ENCODE assay signal across 10 mouse cellular contexts in genomic region chr17:25222951-25223601, GRCm38 (mm10). TPM values are rescaled to one million over a fixed set of nuclear protein-coding genes. Genes with fewer than 3 reads are reported as not detected.
DNase-seq lines count a peak whose midpoint lies in the region; ATAC-seq and TF ChIP-seq lines count a peak whose summit lies in the region.
"Had no signal": no experiment of that assay in that cellular context is flagged by ENCODE, and none has a peak within 500 bp of the region (broad histone marks: within the 10 kb centered on the region; RNA-seq: fewer than 3 reads in every experiment).

No protein-coding gene starts in this region.

- H3K36me3 ChIP-seq in intestine, postnatal 0 days (ENCODE audit: control insufficient read depth, insufficient read depth) = peaks cover 27% of the 10 kb centered on the region; the same call in 1 of the 2 replicates
- peaks cover 34% of the 10 kb centered on the region for H3K36me3 ChIP-seq in neural tube, embryonic 15.5 days

- intact Hi-C loops in gastrocnemius, adult 2 months (cut with DNase I) = no loop called here
- intact Hi-C loops in gastrocnemius, postnatal 14 days (cut with DNase I; ENCODE audit: low total_unique reads) = no loop called here

- no peaks in the 10 kb centered on the region for H3K27me3 ChIP-seq in intestine, postnatal 0 days (replicated peaks; ENCODE audit: control insufficient read depth, insufficient read depth, low read length)
- no peaks in the 10 kb centered on the region for H3K27me3 ChIP-seq in neural tube, embryonic 15.5 days (replicated peaks)
- H3K27me3 ChIP-seq: Patski had no signal

- H3K9ac ChIP-seq in intestine, postnatal 0 days (ENCODE audit: low read depth, low read length) = no peak overlapping the region
- H3K9ac ChIP-seq in neural tube, embryonic 15.5 days (replicated peaks) = peak overlapping the region; percentile 26

- TF ChIP-seq CTCF in gastrocnemius, adult 2 months (IDR thresholded peaks at IDR 0.05) = no peak
- no peak for TF ChIP-seq CTCF in cortical plate, adult 2 months (IDR thresholded peaks at IDR 0.05; ENCODE audit: extremely low read depth, insufficient read depth, low read length)
- no peak for TF ChIP-seq CTCF in intestine, postnatal 0 days (IDR thresholded peaks at IDR 0.05; ENCODE audit: low read depth)

- peak overlapping the region; percentile 39 for H3K27ac ChIP-seq in gastrocnemius, adult 2 months
- peak overlapping the region; percentile 75 for H3K27ac ChIP-seq in cortical plate, adult 2 months (ENCODE audit: insufficient read depth, low read length)
- peak overlapping the region; percentile 57; the same call in 1 of the 2 replicates for H3K27ac ChIP-seq in intestine, postnatal 0 days (ENCODE audit: low read depth, low read length)
- H3K27ac ChIP-seq in neural tube, embryonic 15.5 days (replicated peaks) = 0 out of 2 replicates have a peak overlapping the region, but pooled peaks have one; percentile 18

- 43% methylated on average over 6 of the region's 6 CpGs for whole genome bisulfite sequencing in intestine, postnatal 0 days
- 55% methylated on average over 6 of the region's 6 CpGs for WGBS in neural tube, embryonic 15.5 days

- DNase-seq in gastrocnemius, adult 2 months = no peak
- no peak for DNase-seq in gastrocnemius, postnatal 14 days
- peak; percentile 10 for DNase-seq in 3T3-L1 (ENCODE audit: low read depth, low spot score)
- DNase-seq in gastrocnemius, adult 8-10 months (ENCODE audit: low spot score in 2 of 2) = no peak
- DNase-seq in urinary bladder, postnatal 14 days (ENCODE audit: low spot score) = no peak

- H3K4me1 ChIP-seq in cortical plate, adult 2 months (ENCODE audit: control insufficient read depth, insufficient read depth, low read length) = peaks cover 4% of the 10 kb centered on the region; the same call in 1 of the 2 replicates
- no peaks in the 10 kb centered on the region for H3K4me1 ChIP-seq in intestine, postnatal 0 days (replicated peaks; ENCODE audit: control insufficient read depth, insufficient read depth, low read length)
- peaks cover 28% of the 10 kb centered on the region for H3K4me1 ChIP-seq in neural tube, embryonic 15.5 days

- peak overlapping the region; percentile 72 for H3K4me2 ChIP-seq in intestine, postnatal 0 days (replicated peaks; ENCODE audit: low read depth)
- H3K4me2 ChIP-seq in neural tube, embryonic 15.5 days = peak overlapping the region; percentile 72

- ATAC-seq in intestine, postnatal 0 days = no peak; the same call in 1 of the 2 replicates
- peak; percentile 1; the same call in 1 of the 2 replicates for ATAC-seq in neural tube, embryonic 15.5 days (ENCODE audit: low FRiP score)

- H3K4me3 ChIP-seq in gastrocnemius, adult 2 months = peak overlapping the region; percentile 61
- H3K4me3 ChIP-seq in cortical plate, adult 2 months (ENCODE audit: insufficient read depth, low read length) = peak overlapping the region; percentile 70
- peak overlapping the region; percentile 27 for H3K4me3 ChIP-seq in intestine, postnatal 0 days (ENCODE audit: low read depth, low read length)
- H3K4me3 ChIP-seq in neural tube, embryonic 15.5 days (replicated peaks) = peak overlapping the region; percentile 41
- H3K4me3 ChIP-seq: myocyte had no signal

- H3K9me3 ChIP-seq in intestine, postnatal 0 days (ENCODE audit: control insufficient read depth) = no peaks in the 10 kb centered on the region
- no peaks in the 10 kb centered on the region for H3K9me3 ChIP-seq in neural tube, embryonic 15.5 days (replicated peaks)

- no peak for TF ChIP-seq POLR2A in cortical plate, adult 2 months (IDR thresholded peaks at IDR 0.05; ENCODE audit: extremely low read depth, insufficient read depth, low read length)

RNA-seq across cellular contexts. Expression of gene Gnptg, which starts 16.8 kb away (rescaled TPM):
- total RNA-seq in gastrocnemius, adult 2 months (2021) = 10 to 100 TPM; 14.9 to 16.5 TPM
- total RNA-seq in gastrocnemius, postnatal 14 days (2021) = 10 to 100 TPM; 12.3 to 14.8 TPM
- polyA plus RNA-seq in cortical plate, adult 2 months (2012; rRNA removed) = 121 and 126 TPM in 2 replicates
- 41.0 and 42.1 TPM in 2 replicates for polyA plus RNA-seq in intestine, postnatal 0 days (2015; fragmentation: Nextera tagmentation; extraction: Ambion mirVana)
- 99.6 and 110 TPM in 2 replicates for polyA plus RNA-seq in neural tube, embryonic 15.5 days (2015; fragmentation: Nextera tagmentation; extraction: Ambion mirVana)
- total RNA-seq in gastrocnemius, adult 8-10 months (2022) = 10 to 100 TPM; 12.8 to 17.2 (median 14.8) TPM

RNA-seq across cellular contexts. Expression of gene Tsr3, which starts 16.9 kb away (rescaled TPM):
- 10 to 100 TPM; 16.3 to 17.5 TPM for total RNA-seq in gastrocnemius, adult 2 months (2021)
- 10 to 100 TPM; 19.7 to 21.0 TPM for total RNA-seq in gastrocnemius, postnatal 14 days (2021)
- 35.3 and 35.6 TPM in 2 replicates for polyA plus RNA-seq in cortical plate, adult 2 months (2012; rRNA removed)
- 23.3 and 23.4 TPM in 2 replicates for polyA plus RNA-seq in intestine, postnatal 0 days (2015; fragmentation: Nextera tagmentation; extraction: Ambion mirVana)
- polyA plus RNA-seq in neural tube, embryonic 15.5 days (2015; fragmentation: Nextera tagmentation; extraction: Ambion mirVana) = 57.8 and 60.2 TPM in 2 replicates
- 10 to 100 TPM; 14.2 to 19.1 (median 15.6) TPM for total RNA-seq in gastrocnemius, adult 8-10 months (2022)

RNA-seq across cellular contexts. Expression of gene Baiap3, which starts 33.1 kb away (rescaled TPM):
- under 1 TPM in 1 of 2 experiments, not detected in 1; 0.08 TPM for total RNA-seq in gastrocnemius, adult 2 months (2021)
- total RNA-seq in gastrocnemius, postnatal 14 days (2021) = under 1 TPM in 1 of 2 experiments, not detected in 1; 0.41 TPM
- 4.3 and 5.4 TPM in 2 replicates for polyA plus RNA-seq in cortical plate, adult 2 months (2012; rRNA removed)
- polyA plus RNA-seq in intestine, postnatal 0 days (2015; fragmentation: Nextera tagmentation; extraction: Ambion mirVana) = 0.86 and 1.1 TPM in 2 replicates
- 9.9 and 10.3 TPM in 2 replicates for polyA plus RNA-seq in neural tube, embryonic 15.5 days (2015; fragmentation: Nextera tagmentation; extraction: Ambion mirVana)
- total RNA-seq in gastrocnemius, adult 8-10 months (2022) = not detected

RNA-seq across cellular contexts. Expression of gene Unkl, which starts 34.9 kb away (rescaled TPM):
- total RNA-seq in gastrocnemius, adult 2 months (2021) = 1 to 10 TPM; 5.5 to 5.7 TPM
- 1 to 10 TPM; 4.6 to 4.8 TPM for total RNA-seq in gastrocnemius, postnatal 14 days (2021)
- 37.6 and 42.9 TPM in 2 replicates for polyA plus RNA-seq in cortical plate, adult 2 months (2012; rRNA removed)
- polyA plus RNA-seq in intestine, postnatal 0 days (2015; fragmentation: Nextera tagmentation; extraction: Ambion mirVana) = 1.9 and 2.2 TPM in 2 replicates
- 14.1 and 14.8 TPM in 2 replicates for polyA plus RNA-seq in neural tube, embryonic 15.5 days (2015; fragmentation: Nextera tagmentation; extraction: Ambion mirVana)
- 1 to 10 TPM; 3.2 to 5.4 (median 4.3) TPM for total RNA-seq in gastrocnemius, adult 8-10 months (2022)

RNA-seq across cellular contexts. Expression of gene BC003965, which starts 38.7 kb away (rescaled TPM):
- 10 to 100 TPM; 11.4 to 18.3 TPM for total RNA-seq in gastrocnemius, adult 2 months (2021)
- total RNA-seq in gastrocnemius, postnatal 14 days (2021) = 10 to 100 TPM; 13.0 to 13.1 TPM
- polyA plus RNA-seq in cortical plate, adult 2 months (2012; rRNA removed) = 22.9 and 23.9 TPM in 2 replicates
- polyA plus RNA-seq in intestine, postnatal 0 days (2015; fragmentation: Nextera tagmentation; extraction: Ambion mirVana) = 17.5 and 18.5 TPM in 2 replicates
- polyA plus RNA-seq in neural tube, embryonic 15.5 days (2015; fragmentation: Nextera tagmentation; extraction: Ambion mirVana) = 31.5 and 31.7 TPM in 2 replicates
- total RNA-seq in gastrocnemius, adult 8-10 months (2022) = 10 to 100 TPM; 13.8 to 15.5 (median 14.8) TPM

Comparison
In these comparisons a context has a peak if more than half of its experiments do, and no peak if none do; other contexts are left out.
1. H3K27ac ChIP-seq: peak in every context shown above with its lines; median percentile 75 in cortical plate, adult 2 months; 57 in intestine, postnatal 0 days; 39 in gastrocnemius, adult 2 months; 18 in neural tube, embryonic 15.5 days.